Mouse (Mus musculus): ENCODE results near the gene Spg11.

GRCm38 (mm10) chr2:122086446-122086845 lies 31.7 kb downstream of the Spg11 start:
- no peak for TF ChIP-seq CTCF (IDR thresholded peaks at IDR 0.05; ENCODE audit: extremely low read depth, insufficient read depth, low read length)
- TF ChIP-seq POLR2A (IDR thresholded peaks at IDR 0.05; ENCODE audit: extremely low read depth, insufficient read depth, low read length) = no peak

Data from cortical plate, adult 2 months (tissue).